Mouse (Mus musculus) midbrain, embryonic 15.5 days (tissue): Measurements from ENCODE around the gene Gm20767. TPM values are rescaled to one million over a fixed set of nuclear protein-coding genes. Genes with fewer than 3 reads are reported as not detected.

Experiments
- polyA plus RNA-seq: library from polyadenylated mRNA; unstranded; fragments of >200 nt; fragmentation: Nextera tagmentation; extraction: Ambion mirVana; gene quantifications from 2 replicates; pipeline ENCODE4 v1.2.1, GENCODE M21; 2015

The Gm20767 gene
- polyA plus RNA-seq, 1 experiment from 2014 or later, result not detected

Other genes with a start within 250 kb of the Gm20767 start
- not detected in 2 replicates for gene Tcstv1, start 245.5 kb upstream of the Gm20767 start, polyA plus RNA-seq
- gene Gm21761, start 211.0 kb upstream of the Gm20767 start, polyA plus RNA-seq, result not detected in 2 replicates
- not detected in 2 replicates for gene B020031M17Rik, start 189.4 kb upstream of the Gm20767 start, polyA plus RNA-seq
- gene Gm36079, start 113.2 kb upstream of the Gm20767 start, polyA plus RNA-seq, result not detected in 2 replicates
- not detected in 2 replicates for gene Gm21188, start 88.1 kb upstream of the Gm20767 start, polyA plus RNA-seq
- gene Gm21818, start 32.2 kb downstream of the Gm20767 start, polyA plus RNA-seq, result not detected in 2 replicates
- not detected in 2 replicates for gene Gm21762, start 75.7 kb downstream of the Gm20767 start, polyA plus RNA-seq
- gene Gm21731, start 98.9 kb downstream of the Gm20767 start, polyA plus RNA-seq, result not detected in 2 replicates
- gene AF067061, start 122.9 kb downstream of the Gm20767 start, polyA plus RNA-seq, result not detected in 2 replicates
- gene BC147527, start 160.1 kb downstream of the Gm20767 start, polyA plus RNA-seq, result not detected in 2 replicates
- not detected in 2 replicates for gene Tcstv3, start 176.6 kb downstream of the Gm20767 start, polyA plus RNA-seq